Mouse (Mus musculus): ENCODE measurements around the gene Arhgap15. TPM values are rescaled to one million over a fixed set of nuclear protein-coding genes. Genes with fewer than 3 reads are reported as not detected.

Arhgap15 gene
- total RNA-seq, 4 experiments from 2014 or later, result 0.48 to 1.4 (median 1.0) TPM

DNA sequence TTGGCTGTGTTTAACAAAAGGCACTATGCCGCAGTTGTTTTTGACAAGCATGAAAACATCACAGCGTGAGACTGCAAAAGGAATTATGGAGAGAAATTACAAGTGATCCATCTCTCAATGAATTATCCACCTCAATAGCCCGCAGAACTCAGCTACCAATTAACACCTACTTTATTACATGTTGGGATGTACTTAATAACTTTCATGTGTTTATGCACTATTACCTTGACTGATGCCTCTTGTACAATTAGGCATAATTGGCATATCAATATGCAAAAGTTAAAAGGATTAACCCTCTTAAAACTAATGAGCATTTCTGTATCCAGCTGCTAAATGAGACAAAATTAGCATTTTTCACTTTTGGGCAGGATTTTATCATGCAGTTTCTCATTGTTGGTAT lies 33.5 kb downstream of the Arhgap15 start:
- no peak for DNase-seq (ENCODE audit: low spot score in 2 of 2)

GRCm38 (mm10) chr2:43783759-43784735 lies 35.4 kb downstream of the Arhgap15 start:
- no peak for DNase-seq (ENCODE audit: low spot score in 2 of 2)

DNA sequence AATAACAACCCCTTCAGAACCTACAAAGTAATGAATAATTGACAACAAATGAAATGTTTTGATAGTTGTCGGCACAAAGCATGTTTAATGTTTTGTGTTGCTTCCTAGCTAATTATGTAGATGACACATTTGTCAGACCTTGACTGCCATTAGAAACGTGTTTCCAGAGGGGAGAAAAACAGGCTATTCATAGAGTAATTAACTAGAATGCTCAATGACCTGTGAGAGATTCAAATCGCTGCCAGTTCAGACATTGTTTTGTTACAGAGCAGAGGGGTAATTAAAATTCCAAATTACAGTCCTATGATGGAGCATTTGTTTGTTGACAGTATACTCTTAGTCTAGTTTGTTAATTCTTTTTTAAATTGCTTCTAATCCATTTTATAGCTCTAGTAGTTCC lies 37.5 kb downstream of the Arhgap15 start:
- no peak for DNase-seq (ENCODE audit: low spot score in 2 of 2)

DNA sequence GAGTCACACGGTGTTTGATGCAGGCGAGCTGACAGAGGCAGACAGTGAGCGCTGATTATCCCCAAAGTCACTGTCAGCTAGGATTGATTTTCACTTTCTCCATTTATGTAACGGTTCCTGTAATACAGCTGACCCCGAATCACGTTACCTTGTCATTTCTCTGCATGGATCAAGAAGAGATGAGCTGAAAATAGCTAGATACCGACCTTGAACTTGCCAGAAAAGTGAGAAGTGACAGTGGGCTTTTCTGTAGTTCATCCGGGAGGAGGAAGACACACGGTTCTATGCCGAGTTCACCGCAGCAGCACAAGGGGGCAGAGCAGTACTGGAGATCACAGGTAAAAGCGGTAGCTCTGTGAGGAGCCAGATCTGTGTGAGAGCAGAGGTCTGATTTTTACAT lies 38.5 kb downstream of the Arhgap15 start:
- DNase-seq (ENCODE audit: low spot score in 2 of 2), result no peak

GRCm38 (mm10) chr2:43788484-43788883 lies 39.9 kb downstream of the Arhgap15 start:
- no peak for DNase-seq (ENCODE audit: low spot score in 2 of 2)

- no peak for DNase-seq (ENCODE audit: low spot score in 2 of 2)
Measured at GRCm38 (mm10) chr2:43790049-43790693, 41.5 kb downstream of the Arhgap15 start.

- DNase-seq (ENCODE audit: low spot score in 2 of 2), result no peak
Measured at GRCm38 (mm10) chr2:43791575-43791974, 43.0 kb downstream of the Arhgap15 start.

- no peak for DNase-seq (ENCODE audit: low spot score in 2 of 2)
Measured at GRCm38 (mm10) chr2:43793105-43793504, 44.5 kb downstream of the Arhgap15 start.

- no peak for DNase-seq (ENCODE audit: low spot score in 2 of 2)
Measured at GRCm38 (mm10) chr2:43794700-43795099, 46.1 kb downstream of the Arhgap15 start.

DNA sequence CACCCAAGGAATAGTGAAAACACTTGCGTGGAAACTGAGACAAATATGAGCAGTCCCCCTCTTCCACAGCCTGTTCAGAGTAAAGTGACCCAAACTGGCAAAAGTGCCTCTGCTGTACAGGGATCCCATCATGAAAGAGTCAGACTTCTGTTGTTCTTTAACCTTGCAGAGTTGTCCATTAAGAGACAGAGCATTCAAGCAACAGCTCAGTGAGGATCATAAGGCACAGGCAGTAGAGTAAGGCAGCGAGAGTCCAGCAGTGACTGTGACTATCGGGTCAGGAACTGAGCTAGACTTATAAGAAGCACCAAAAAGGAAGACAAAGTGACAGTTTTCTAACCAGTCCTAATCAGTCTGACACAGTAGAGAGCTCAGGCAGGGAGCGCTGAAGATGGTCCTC lies 47.8 kb downstream of the Arhgap15 start:
- no peak for DNase-seq (ENCODE audit: low spot score in 2 of 2)

GRCm38 (mm10) chr2:43805960-43806744 lies 57.5 kb downstream of the Arhgap15 start:
- DNase-seq (ENCODE audit: low spot score in 2 of 2), result peak in 1 of 2 experiments; percentile 20

GRCm38 (mm10) chr2:43815896-43816787 lies 67.5 kb downstream of the Arhgap15 start:
- no peak for DNase-seq (ENCODE audit: low spot score in 2 of 2)

DNA sequence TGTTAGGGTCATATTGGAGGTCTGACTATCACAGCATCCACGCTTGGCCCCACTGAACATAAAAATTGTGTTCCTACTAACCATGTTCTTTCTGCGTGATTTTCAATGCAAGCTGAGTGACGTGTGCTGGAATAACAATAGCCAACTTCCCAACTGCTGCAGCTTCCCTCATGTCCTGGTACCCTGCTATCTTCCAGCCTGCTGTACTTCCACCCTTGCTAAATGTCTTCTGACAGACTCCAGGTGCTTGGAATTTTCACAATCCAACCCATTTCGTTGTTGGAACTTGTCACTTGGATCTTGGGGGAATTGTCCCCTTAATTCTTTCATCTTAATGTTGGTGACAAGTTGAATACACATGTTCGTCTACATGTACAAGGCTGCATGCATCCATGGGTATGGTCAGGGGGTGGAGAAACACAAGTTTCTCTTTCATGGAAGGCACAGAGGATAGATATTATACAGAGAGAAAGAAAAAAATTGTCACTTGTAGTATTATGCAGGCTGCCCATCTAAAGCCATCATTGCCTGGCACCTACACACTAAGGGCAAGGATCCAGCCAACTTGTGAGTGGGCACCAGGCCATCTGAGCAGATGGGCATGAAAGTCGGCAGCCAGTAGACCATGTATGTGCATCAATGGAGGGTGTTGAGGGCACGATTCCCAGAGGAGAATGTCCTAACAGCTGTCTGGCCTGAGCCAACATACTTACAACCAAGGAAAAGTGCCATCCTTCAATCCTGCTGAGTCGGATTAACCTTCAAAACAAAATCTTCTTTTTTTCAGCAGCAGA lies 68.4 kb downstream of the Arhgap15 start:
- DNase-seq (ENCODE audit: low spot score in 2 of 2), result peak; percentile 3 to 16

- no peak for DNase-seq (ENCODE audit: low spot score in 2 of 2)
Measured at GRCm38 (mm10) chr2:43835931-43836330, 87.3 kb downstream of the Arhgap15 start.

GRCm38 (mm10) chr2:43841644-43842043 lies 93.0 kb downstream of the Arhgap15 start:
- no peak for DNase-seq (ENCODE audit: low spot score in 2 of 2)

GRCm38 (mm10) chr2:43851195-43851594 lies 102.6 kb downstream of the Arhgap15 start:
- no peak for DNase-seq (ENCODE audit: low spot score in 2 of 2)

DNA sequence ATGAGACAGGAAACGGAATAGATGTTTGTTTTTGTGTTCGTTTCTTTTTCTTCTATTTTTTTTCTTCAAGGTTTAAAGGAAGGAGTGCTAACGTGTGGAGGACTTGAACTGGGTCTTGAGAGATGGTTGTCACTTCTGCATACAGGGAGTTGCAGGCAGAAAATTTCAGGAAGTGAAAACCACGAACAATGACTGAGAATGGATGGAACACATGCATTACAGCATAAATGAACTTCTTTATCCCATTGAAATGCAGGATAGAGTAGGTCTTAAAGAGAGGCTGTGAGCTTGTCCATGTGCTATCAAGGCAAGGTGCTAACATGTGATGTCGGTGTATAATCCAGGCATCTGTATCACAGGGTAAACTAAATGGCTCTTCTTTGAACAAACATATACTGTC lies 114.1 kb downstream of the Arhgap15 start:
- no peak for DNase-seq (ENCODE audit: low spot score in 2 of 2)

DNA sequence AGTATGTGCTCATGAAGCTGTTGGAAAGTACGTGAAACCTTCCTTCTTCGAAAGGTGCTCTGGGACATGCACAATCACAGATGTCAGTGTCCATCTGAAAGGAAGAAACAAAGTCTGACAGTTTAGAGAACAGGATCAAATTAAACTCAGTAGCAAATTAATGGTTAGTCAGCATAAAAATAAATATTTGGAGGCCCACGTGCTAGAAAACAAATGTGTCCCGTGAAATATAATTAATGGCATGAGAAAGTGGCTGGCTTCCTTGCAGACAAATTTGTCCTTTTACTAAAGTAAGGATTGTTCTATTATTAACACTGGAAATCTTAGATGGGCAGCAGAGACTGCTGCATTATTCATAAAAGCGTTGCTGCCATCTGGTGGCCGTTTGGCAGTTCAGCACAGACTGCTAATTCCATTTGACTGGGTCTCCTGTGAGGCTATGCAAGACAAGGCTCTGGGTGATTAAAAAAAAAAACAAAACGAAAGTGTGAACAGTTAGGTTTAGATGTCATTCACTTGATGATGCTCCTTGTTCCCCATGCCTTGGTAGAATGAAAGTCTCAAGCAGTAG lies 153.9 kb downstream of the Arhgap15 start:
- DNase-seq (ENCODE audit: low spot score in 2 of 2), result peak; percentile 35 to 49

DNA sequence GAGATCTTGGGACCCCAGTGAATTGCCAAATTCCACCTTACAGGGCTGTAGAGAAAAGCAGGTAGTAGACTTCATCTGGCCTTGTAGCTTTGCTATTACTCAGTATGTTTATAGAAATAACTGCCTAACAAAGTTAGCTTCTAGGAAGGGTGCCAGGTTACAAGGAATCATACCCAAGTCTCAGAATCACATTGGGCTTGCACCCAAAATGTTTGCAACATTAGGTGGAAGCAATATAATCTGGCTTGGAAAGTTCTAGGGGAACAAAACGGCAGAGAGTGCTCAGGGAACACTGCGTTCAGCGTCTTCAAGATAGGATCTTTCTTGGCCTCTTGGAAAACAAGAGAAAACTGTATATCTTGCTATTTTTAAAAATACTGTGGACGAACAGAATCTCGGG lies 158.9 kb downstream of the Arhgap15 start:
- DNase-seq (ENCODE audit: low spot score in 2 of 2), result peak; percentile 21 to 32

DNA sequence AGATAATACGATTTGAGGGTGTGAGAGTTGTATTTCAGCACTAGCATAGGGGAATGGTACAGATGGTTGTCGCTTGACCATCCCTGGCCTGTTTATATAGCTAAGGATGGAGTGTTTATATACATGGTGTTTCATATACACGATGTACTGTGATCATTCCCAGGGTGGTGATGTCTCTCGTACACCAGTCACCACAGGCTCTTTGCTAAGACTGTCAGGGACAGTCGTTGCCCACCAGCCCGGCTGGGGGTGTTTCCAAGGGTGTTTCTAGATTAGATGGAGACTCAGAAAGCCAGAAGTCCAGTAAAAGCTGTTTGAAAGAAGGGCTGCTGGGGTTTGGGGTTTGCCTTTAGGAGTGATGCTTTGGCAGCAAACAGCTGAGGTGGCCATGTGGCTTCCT lies 165.5 kb downstream of the Arhgap15 start:
- no peak for DNase-seq (ENCODE audit: low spot score in 2 of 2)
